Mouse (Mus musculus): ENCODE data around the gene Strip2. TPM values are rescaled to one million over a fixed set of nuclear protein-coding genes. Genes with fewer than 3 reads are reported as not detected.

The Strip2 gene
- total RNA-seq, 2 experiments from 2014 or later: 79.2 to 89.9 TPM

GRCm38 (mm10) chr6:29923501-29923900, 6.7 kb downstream of the Strip2 start:
- DNase-seq: peak; percentile 75 to 82
- intact Hi-C loops (cut with DNase I): loop anchor here (5.0 kb wide), 1 partner anchor 71 kb away; no protein-coding TSS in a partner anchor

GRCm38 (mm10) chr6:29925594-29926219, 8.9 kb downstream of the Strip2 start:
- intact Hi-C loops (cut with DNase I): no loop called here
- DNase-seq: no peak

DNA sequence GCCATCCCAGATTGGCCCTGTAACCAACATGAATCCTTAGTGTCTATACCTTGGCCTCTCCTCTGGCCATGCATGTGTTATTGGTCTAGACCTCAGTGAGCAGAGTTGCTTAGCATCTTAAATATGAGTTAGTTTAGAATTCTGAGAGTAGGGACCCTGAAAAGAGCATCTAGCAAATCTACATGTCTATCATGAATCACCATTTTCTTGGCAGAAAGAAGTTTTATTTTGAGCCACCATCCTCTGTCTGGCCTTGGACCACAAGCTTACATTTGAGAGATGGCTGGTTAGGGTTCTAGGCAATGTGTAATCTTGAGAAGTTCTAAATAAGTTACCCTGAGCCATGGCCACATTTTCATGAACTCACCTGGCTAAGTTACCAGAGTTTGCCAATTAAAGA, 13.3 kb downstream of the Strip2 start:
- intact Hi-C loops (cut with DNase I): no loop called here
- no peak for DNase-seq

DNA sequence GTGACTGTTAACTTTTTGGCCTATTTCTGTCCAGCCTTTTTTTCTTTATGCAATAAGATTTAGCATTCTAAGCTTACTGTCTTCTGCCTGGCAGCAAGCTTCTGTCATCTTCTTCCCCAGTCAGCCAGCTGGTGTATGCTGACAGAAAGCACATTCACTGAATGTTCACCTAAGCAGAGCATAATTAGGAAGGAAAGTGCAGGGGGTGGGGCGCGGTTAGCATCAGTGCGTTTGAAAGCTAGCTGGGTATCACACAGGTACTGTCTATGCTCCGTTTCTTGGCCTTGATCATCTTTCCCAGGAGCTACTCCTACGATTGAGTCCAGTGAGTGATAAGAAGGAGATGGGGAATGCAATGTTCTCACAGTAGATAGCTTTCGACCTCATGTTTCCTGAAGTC, 13.9 kb downstream of the Strip2 start:
- no peak for DNase-seq
- intact Hi-C loops (cut with DNase I): no loop called here

GRCm38 (mm10) chr6:29931181-29931580, 14.4 kb downstream of the Strip2 start:
- DNase-seq: no peak
- intact Hi-C loops (cut with DNase I): no loop called here

DNA sequence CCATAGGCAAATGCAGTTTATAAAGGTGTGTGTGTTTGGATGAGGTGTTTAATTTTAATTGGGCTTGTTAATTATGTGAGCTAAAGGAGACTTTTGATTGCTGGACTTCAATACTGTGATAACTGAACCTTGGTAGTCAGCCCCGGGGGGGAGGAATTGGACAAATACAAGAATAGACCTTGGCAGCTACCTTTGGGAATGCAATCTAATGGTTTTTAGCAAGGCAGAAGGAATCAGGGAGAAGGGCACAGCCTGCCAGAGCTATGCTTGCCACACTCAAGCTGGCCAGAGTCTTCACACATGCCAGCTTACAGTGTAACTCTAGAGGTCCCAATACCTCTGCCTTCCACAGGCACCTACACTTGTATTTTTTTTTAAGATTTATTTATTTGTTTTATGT, 18.9 kb downstream of the Strip2 start:
- intact Hi-C loops (cut with DNase I): no loop called here
- DNase-seq: peak; percentile 64 to 68

GRCm38 (mm10) chr6:29940428-29940827, 23.6 kb downstream of the Strip2 start:
- peak; percentile 55 to 63 for DNase-seq
- intact Hi-C loops (cut with DNase I): no loop called here

GRCm38 (mm10) chr6:29941036-29941435, 24.2 kb downstream of the Strip2 start:
- intact Hi-C loops (cut with DNase I): no loop called here
- no peak for DNase-seq

DNA sequence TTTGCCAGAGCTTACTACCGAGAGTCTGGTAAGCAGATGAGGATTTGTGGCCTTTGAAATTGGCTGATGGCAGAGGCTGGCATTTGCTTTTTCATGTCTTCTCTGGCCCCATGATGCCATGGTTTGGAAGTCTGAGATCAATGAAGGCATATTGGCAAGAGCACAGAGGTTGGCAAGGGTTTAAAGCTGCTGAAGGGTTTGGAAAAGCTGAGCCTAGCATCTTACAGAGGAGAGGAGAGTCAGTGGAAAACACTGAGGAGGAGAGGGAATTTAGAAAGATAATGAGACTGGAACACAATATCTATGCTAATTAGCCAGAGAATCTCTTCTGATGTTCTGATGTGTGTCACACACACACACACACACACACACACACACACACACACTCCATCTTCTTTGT, 27.7 kb downstream of the Strip2 start:
- intact Hi-C loops (cut with DNase I): no loop called here
- no peak for DNase-seq

- no peak for DNase-seq
- intact Hi-C loops (cut with DNase I): loop anchor here (1.0 kb wide), 1 partner anchor 93 kb away; no protein-coding TSS in a partner anchor
Measured at GRCm38 (mm10) chr6:29946568-29946967, 29.8 kb downstream of the Strip2 start.

DNA sequence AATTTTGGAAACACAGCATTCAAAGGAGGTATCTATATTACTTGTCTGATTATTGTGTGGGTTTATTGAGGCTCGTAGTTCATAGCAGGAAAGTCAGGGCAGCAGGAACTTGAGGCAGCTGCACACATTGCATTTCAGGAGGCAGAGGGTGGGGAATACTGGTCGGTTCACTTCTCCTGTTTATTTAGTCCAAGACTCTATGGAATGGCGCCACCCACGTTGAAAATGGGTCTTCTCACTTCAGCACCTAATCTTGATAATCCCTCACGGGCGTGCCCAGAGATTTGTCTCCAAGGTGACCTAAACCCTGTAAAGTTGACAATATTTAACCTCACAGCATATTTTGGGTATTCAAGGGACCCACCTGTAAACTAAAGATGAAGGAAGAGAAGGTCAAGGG, 31.0 kb downstream of the Strip2 start:
- intact Hi-C loops (cut with DNase I): no loop called here

DNA sequence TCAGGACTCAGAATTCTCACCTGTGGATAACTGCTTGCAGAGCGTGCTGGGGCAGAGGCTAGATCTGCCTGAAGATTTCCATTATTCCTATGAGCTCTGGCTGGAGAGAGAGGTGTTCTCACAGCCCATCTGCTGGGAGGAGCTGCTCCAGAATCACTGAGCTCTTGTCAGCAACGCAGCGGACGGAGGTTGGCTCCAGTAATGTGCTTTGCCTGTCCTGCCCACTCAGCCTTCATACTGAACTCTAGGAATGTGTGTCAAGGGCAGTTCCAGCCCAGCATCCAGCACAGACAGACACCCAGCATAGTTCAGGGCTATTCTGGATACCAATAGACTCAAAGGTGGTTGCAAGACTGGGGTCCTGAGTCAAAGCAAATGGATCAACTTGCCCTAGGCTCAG, 39.9 kb downstream of the Strip2 start:
- intact Hi-C loops (cut with DNase I): no loop called here
- no peak for DNase-seq

More for the DNA sequence above, 31.0 kb downstream of the Strip2 start:
- DNase-seq: no peak

DNA sequence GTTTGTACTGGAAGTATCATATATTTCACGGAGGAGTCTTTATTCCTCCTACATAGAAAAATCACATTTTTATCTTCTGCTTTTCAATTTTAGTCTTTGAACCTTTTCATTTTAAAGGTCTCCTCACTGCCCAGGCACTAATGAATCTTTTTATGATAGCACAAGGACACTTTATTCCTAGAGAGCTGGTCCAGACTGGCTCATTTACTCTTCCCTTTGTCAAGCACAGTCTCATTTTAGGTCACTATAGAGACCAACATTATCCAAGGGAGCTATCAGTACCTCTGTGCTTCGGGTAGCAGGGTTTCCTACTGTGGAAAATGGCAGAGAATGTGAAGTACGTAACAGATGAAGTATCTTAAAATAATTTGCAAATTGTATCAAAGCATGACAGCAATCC, 41.9 kb downstream of the Strip2 start:
- intact Hi-C loops (cut with DNase I): no loop called here
- no peak for DNase-seq

DNA sequence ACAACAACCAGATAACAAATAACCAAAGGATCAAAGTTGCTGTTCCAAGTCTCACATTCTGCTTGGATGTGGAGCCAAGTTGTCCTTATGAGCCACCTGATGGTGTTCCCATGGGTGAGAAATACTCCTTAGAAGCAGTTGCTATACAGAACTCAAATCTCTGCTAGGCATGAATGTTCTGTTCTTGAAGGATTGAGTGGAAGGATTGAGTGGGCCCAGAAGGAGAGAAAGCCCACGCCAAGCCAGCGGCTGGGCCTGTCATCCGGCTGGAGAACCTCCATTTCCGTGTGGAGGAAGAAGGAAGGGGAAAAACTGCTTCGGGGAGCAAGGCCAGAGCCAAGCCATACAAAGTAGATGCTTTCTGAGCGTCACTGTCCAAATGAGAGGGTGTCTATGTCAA, 44.3 kb downstream of the Strip2 start:
- no peak for DNase-seq
- intact Hi-C loops (cut with DNase I): no loop called here

DNA sequence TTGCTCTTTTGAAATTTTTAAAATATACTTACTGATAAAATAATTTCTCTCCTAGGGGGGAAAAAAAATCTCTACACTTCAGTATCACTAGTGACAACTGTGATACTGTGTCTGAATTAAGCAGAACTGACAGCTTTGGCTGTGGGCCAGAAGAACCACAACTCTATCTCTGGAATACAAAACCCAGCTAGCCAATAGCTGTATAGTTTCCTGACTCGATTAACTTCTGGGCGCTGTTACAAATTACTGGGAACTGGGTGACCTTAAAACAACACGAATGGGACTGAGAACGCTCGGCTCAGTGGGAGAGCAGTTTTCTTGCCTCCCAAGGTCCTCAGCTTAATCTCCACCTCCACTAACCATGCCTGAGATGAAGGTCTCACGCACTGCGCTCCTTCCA, 51.1 kb downstream of the Strip2 start:
- intact Hi-C loops (cut with DNase I): no loop called here
- DNase-seq: no peak

GRCm38 (mm10) chr6:29973341-29973740, 56.5 kb downstream of the Strip2 start:
- no peak for DNase-seq
- intact Hi-C loops (cut with DNase I): no loop called here

- no peak for DNase-seq
- intact Hi-C loops (cut with DNase I): no loop called here
Measured at GRCm38 (mm10) chr6:29974836-29975235, 58.0 kb downstream of the Strip2 start.

- DNase-seq: no peak
- intact Hi-C loops (cut with DNase I): no loop called here
Measured at GRCm38 (mm10) chr6:29980461-29980860, 63.6 kb downstream of the Strip2 start.

- intact Hi-C loops (cut with DNase I): no loop called here
- DNase-seq: no peak
Measured at GRCm38 (mm10) chr6:29981797-29982196, 65.0 kb downstream of the Strip2 start.

DNA sequence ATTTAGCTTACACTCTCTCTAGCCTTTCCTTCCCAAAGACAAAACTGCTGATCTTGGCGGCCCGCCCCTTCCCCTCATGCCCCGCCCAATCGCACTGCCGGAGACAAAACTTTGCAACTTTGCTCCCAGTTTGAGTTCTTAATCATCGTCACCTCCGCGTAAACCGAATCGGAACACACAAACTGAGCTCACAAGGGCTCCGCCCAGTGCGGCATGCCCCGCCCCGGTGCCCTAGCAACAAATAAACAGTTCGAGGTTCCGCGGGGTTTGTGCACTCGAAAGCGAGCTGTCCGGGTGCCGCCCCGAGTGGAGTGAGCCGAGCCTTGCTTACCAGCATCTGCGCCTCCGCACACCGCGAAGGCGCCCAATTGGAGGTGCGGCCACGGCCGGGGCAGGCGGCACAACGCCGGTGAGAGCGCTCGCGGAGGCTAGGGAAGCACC, 68.3 kb downstream of the Strip2 start:
- peak; percentile 90 for DNase-seq
- intact Hi-C loops (cut with DNase I): no loop called here

GRCm38 (mm10) chr6:29985504-29985903, 68.7 kb downstream of the Strip2 start:
- intact Hi-C loops (cut with DNase I): no loop called here
- no peak for DNase-seq

DNA sequence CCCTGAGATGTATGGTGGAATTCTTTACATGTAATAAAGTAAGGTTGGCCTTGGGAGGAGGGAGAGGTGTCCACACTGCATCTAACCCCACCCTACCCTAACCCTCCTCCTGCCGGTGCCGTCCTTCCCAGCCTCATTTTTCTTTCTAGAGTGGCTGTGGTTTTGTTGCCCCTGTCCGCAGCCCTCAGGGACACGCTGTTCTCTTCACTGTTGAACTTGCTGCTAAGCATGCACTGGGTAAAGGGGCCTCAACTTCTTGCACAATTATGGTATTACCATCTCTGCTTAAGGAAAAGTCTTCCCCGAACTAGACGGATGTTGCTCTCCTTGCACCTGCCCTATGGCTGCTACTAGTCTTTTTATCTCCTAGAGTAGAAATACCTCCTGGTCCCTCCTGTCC, 69.2 kb downstream of the Strip2 start:
- DNase-seq: no peak
- intact Hi-C loops (cut with DNase I): no loop called here

GRCm38 (mm10) chr6:29987246-29987645, 70.4 kb downstream of the Strip2 start:
- DNase-seq: no peak
- intact Hi-C loops (cut with DNase I): no loop called here
